In genomic region chr3:104318911-104319310, GRCm38 (mm10) we compare ENCODE assay signal across 9 mouse cellular contexts.
DNase-seq lines count a peak whose midpoint lies in the region; ATAC-seq lines count a peak whose summit lies in the region.
"Had no signal": no experiment of that assay in that cellular context is flagged by ENCODE, and none has a peak within 500 bp of the region (broad histone marks: within the 10 kb centered on the region; RNA-seq: fewer than 3 reads in every experiment).

No protein-coding gene starts in this region.

- no peaks in the 10 kb centered on the region for H3K27me3 ChIP-seq in midbrain, embryonic 15.5 days (replicated peaks)
- H3K27me3 ChIP-seq: limb, embryonic 15.5 days had no signal

- peak; percentile 72; the same call in 1 of the 2 replicates for ATAC-seq in midbrain, embryonic 15.5 days (replicated peaks)

- DNase-seq in cerebellum, adult 9-11 months, result peak; percentile 11
- no peak for DNase-seq in cerebellum, adult 11 months
- DNase-seq in brain, adult 2 months (ENCODE audit: low read depth, low spot score), result peak; percentile 33
- DNase-seq in heart, adult 8-10 months (ENCODE audit: low spot score), result peak; percentile 74
- peak; percentile 48 for DNase-seq in layer of hippocampus, adult 9-11 months
- DNase-seq in spleen, adult 12 weeks (ENCODE audit: low spot score), result no peak
- DNase-seq in adrenal gland, adult 2 months, result no peak

- H3K36me3 ChIP-seq in midbrain, embryonic 15.5 days (replicated peaks), result no peaks in the 10 kb centered on the region
- H3K36me3 ChIP-seq: limb, embryonic 15.5 days had no signal

- peak overlapping the region; percentile 34; the same call in 1 of the 2 replicates for H3K27ac ChIP-seq in midbrain, embryonic 15.5 days
- H3K27ac ChIP-seq: limb, embryonic 15.5 days had no signal

- no peak overlapping the region for H3K4me3 ChIP-seq in midbrain, embryonic 15.5 days
- H3K4me3 ChIP-seq: limb, embryonic 15.5 days had no signal

- no peak overlapping the region for H3K9ac ChIP-seq in midbrain, embryonic 15.5 days
- H3K9ac ChIP-seq: limb, embryonic 15.5 days had no signal

- H3K4me2 ChIP-seq in midbrain, embryonic 15.5 days, result no peak overlapping the region
- H3K4me2 ChIP-seq: limb, embryonic 15.5 days had no signal

- H3K9me3 ChIP-seq in midbrain, embryonic 15.5 days, result no peaks in the 10 kb centered on the region
- H3K9me3 ChIP-seq: limb, embryonic 15.5 days had no signal

- peaks cover 12% of the 10 kb centered on the region; the same call in 1 of the 2 replicates for H3K4me1 ChIP-seq in midbrain, embryonic 15.5 days

- WGBS in midbrain, embryonic 15.5 days, result 14% methylated on average over 8 of the region's 8 CpGs

Comparison
In these comparisons a context has a peak if more than half of its experiments do, and no peak if none do; other contexts are left out.
1. DNase-seq: peak in cerebellum, adult 9-11 months (single experiment), brain, adult 2 months (single experiment), heart, adult 8-10 months (single experiment) and layer of hippocampus, adult 9-11 months (single experiment); none in cerebellum, adult 11 months (single experiment), spleen, adult 12 weeks (single experiment) and adrenal gland, adult 2 months (single experiment).